Mouse (Mus musculus) heart, adult 11 months (tissue): ENCODE measurements around the gene Dlec1.
A peak's percentile ranks its signal among the peaks of the same experiment; 100 is the strongest.

Experiments
- DNase-seq: peaks from one replicate; pipeline ENCODE4 v3.0.0; 2022

Gene Dlec1

GRCm38 (mm10) chr9:119090462-119090861, 11.8 kb upstream of the Dlec1 start:
- DNase-seq = peak; percentile 92

- DNase-seq = peak; percentile 96
Measured at GRCm38 (mm10) chr9:119091581-119092310, 10.5 kb upstream of the Dlec1 start.

GRCm38 (mm10) chr9:119092473-119093418, 9.5 kb upstream of the Dlec1 start:
- peak; percentile 98 for DNase-seq

- peak; percentile 100 for DNase-seq
Measured at GRCm38 (mm10) chr9:119093419-119094295, 8.6 kb upstream of the Dlec1 start, which contains the start of gene Plcd1. Gene Plcd1, minus strand, starts transcription at chr9:119093502.

GRCm38 (mm10) chr9:119094462-119095109, 7.7 kb upstream of the Dlec1 start:
- peak; percentile 94 for DNase-seq

GRCm38 (mm10) chr9:119100177-119100898, 1.9 kb upstream of the Dlec1 start:
- no peak for DNase-seq

- DNase-seq = no peak
Measured at GRCm38 (mm10) chr9:119102783-119103113, 470 bp downstream of the Dlec1 start.

GRCm38 (mm10) chr9:119107566-119107965, 5.3 kb downstream of the Dlec1 start:
- DNase-seq = peak; percentile 94

- no peak for DNase-seq
Measured at GRCm38 (mm10) chr9:119109685-119110353, 7.5 kb downstream of the Dlec1 start.

- DNase-seq = no peak
Measured at GRCm38 (mm10) chr9:119110640-119111039, 8.4 kb downstream of the Dlec1 start.

GRCm38 (mm10) chr9:119114911-119115310, 12.6 kb downstream of the Dlec1 start:
- no peak for DNase-seq

GRCm38 (mm10) chr9:119119409-119120167, 17.3 kb downstream of the Dlec1 start:
- no peak for DNase-seq

GRCm38 (mm10) chr9:119120168-119120560, 17.9 kb downstream of the Dlec1 start:
- no peak for DNase-seq

GRCm38 (mm10) chr9:119122596-119123369, 20.5 kb downstream of the Dlec1 start:
- no peak for DNase-seq

GRCm38 (mm10) chr9:119128436-119129181, 26.3 kb downstream of the Dlec1 start:
- no peak for DNase-seq

GRCm38 (mm10) chr9:119130692-119131091, 28.4 kb downstream of the Dlec1 start:
- no peak for DNase-seq

- no peak for DNase-seq
Measured at GRCm38 (mm10) chr9:119138836-119139235, 36.6 kb downstream of the Dlec1 start.

GRCm38 (mm10) chr9:119142066-119142465, 39.8 kb downstream of the Dlec1 start:
- DNase-seq = no peak

GRCm38 (mm10) chr9:119143372-119143771, 41.1 kb downstream of the Dlec1 start:
- no peak for DNase-seq
